Mouse (Mus musculus) lung, adult 2 months (tissue): Measurements from ENCODE around the gene Nme7.

ENCODE experiments used
- CTCF ChIP-seq: fragments of 200-500 bp; IDR thresholded peaks from 2 replicates; pipeline ENCODE4 v1.5.1; 2011; ENCODE audit warnings: mild to moderate bottlenecking, low read length, control low read depth; ENCODE audit not compliant: insufficient read depth
- POLR2A ChIP-seq: fragments of 200-500 bp; IDR thresholded peaks from 2 replicates; pipeline ENCODE4 v1.6.1; 2011; ENCODE audit warnings: low read depth, mild to moderate bottlenecking, control low read depth, low read length, borderline replicate concordance; ENCODE audit errors: extremely low read depth

DNA sequence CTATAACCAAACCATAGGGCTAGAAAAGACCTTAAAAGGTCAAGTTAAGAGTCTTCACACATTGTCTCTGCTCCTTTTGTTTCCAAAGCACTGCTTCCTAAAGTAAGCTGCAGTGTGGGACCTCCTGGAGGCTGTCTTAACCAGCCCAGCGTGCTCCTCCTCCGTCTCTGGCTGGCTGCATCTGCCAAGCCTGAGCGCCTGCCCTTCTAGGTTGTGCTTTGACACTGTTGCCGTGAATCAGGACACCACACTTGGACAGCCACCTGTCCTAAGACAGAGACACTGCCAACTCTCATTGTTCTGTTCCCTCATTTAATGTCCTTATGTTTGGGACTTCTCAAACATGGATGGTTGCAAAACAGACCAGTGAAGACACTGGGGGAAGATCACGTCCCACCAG, 102.6 kb downstream of the Nme7 start:
- no peak for TF ChIP-seq CTCF
- no peak for TF ChIP-seq POLR2A
